Mouse (Mus musculus) left cerebral cortex, postnatal 14 days (tissue): ENCODE measurements around the gene Rasgrp4. TPM values are rescaled to one million over a fixed set of nuclear protein-coding genes. Genes with fewer than 3 reads are reported as not detected.
"Not testable (repeated sequence)": the region's sequence is repeated elsewhere in the genome, so short reads cannot be mapped to it uniquely, and the experiment has no call there.

Experiments
- DNase-seq, 2 experiments: peaks; one replicate each; pipeline ENCODE4 v3.0.0; 2021 to 2022; ENCODE audit warnings: low spot score in 2 of 2, mixed read lengths in 1 of 2
- intact Hi-C: fragments of 180-260 bp; cut with DNase I; formaldehyde crosslinking; loops from one replicate; pipeline ENCODE4 v1.15.1; 2025
- total RNA-seq, 2 experiments: library from RNA; stranded (reverse); gene quantifications; 2 replicates each; pipeline ENCODE4 v1.2.3; 2021

The Rasgrp4 gene
- total RNA-seq, 2 experiments from 2014 or later, result 1.8 to 2.2 TPM

DNA sequence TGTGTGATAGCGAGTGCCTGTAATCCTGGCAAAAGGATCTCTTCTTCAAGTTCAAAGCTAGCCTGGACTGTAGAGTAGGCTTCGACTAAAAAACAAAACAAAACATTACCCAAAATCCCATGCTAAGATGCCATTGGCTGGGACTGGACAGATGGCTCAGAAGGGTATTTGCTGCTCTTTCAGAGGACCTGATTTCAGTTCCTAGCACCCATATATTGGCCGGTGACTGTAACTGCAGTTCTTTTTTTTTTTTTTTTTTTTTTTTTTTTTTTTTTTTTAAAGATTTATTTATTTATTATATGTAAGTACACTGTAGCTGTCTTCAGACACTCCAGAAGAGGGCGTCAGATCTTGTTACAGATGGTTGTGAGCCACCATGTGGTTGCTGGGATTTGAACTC lies 4.6 kb downstream of the Rasgrp4 start:
- DNase-seq, result not testable (repeated sequence)

DNA sequence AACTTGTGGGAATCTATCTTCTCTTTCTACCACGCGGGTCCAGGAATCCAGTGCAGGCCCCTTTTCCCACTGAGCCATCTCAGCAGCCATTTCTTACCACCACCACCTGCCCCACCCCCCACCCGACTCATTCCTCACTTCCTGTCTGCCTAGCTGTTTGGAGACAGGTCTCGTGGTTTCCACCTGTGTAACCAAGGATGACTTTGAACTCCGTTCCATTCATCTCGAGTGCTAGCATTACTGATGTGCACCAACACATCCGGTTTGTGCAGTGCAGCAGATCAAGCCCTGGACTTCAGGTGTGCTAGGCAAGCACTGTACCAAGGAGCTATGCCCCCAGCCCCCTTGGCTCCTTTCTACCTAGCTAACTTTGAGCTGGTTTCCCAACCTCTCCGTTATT lies 6.8 kb downstream of the Rasgrp4 start:
- intact Hi-C loops, result no loop called here
- no peak for DNase-seq

More for the DNA sequence above, 4.6 kb downstream of the Rasgrp4 start:
- intact Hi-C loops, result not testable (repeated sequence)

DNA sequence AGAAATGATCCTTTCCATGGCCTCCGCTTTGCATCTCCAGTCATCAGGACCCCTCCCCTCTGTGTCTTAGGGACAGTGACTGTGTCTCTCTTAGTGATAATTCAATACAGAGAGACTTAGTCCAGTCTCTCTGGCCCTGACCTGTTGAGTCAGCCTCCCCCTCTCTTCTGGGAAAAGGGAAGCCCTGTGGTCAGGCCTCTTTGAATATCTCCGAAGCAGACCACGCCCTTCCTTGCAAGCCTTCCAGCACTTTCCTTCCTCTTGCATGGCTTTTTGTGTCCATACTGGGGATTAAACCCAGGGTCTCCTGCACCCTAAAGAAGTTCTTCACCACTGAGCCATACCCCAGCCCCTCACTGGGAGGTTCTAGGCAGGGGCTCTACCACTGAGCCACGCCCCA lies 9.4 kb downstream of the Rasgrp4 start:
- no peak for DNase-seq

DNA sequence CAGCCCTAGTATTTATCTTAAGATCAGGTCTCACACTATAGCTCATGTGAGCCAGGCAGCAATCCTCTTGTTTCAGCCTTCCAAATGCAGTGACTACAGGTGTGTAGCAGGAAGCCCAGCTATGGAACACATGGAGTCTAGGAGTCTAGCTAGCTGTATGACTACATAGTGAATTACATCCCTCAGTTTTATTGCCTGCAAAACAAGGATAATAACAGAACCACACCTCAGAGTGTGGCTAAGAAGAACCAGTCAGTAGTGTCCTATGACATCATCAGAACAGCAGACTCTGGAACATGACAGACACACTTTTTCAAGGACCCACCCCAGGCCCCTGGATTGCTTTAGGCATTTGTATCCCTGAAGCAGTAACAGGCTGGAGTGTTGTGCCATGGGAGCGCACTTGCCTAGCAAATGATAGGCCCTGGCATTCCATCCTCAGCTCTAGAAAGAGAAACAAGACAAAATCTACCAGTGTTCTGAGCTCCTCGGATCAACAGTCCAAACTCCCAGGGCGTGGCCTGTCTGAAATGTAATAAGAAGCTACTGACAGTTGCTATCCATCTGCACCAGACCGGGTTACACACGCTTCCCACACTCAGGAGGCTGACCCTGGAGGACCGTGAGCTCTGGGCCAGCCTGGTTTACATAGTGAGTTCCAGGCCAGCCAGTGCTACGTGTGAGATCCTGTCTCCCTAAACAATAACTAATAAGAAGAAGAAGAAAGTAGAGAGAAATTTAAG lies 12.1 kb downstream of the Rasgrp4 start:
- DNase-seq, result no peak
- intact Hi-C loops, result no loop called here

More for the DNA sequence above, 9.4 kb downstream of the Rasgrp4 start:
- intact Hi-C loops, result no loop called here

DNA sequence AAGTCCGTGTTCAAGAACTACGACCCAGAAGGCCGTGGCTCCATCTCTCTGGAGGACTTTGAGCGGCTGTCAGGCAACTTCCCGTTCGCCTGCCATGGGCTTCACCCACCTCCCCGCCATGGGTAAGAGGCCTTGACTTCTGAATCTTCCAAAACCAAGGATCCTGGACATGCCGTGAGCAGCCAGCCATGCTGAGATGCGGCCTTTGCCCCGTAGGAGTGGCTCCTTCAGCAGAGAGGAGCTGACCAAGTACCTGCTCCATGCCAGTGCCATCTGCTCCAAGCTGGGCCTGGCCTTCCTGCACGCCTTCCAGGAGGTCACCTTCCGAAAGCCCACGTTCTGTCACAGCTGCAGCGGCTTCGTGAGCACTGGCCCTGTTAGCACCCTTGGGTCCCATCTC lies 14.1 kb downstream of the Rasgrp4 start:
- intact Hi-C loops, result no loop called here

DNA sequence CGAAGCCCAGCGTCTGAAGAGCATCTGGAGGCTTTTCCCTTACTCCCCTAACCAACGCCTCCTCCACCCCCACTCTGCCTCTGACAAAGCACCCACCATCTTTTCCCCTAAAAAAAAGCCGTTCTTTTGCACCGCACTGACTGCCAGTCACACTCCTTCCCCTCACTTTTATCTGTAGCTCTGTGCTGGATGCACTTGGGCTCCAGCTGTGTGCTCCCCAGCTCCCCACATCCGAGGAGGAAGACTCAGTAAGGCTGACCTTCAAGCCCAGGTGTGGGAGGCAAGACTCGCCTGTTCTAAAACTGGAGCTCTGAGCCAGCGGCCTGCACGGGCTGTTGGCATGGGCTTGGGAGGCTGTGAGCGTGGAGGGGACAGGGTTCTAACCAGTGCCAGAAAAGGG lies 16.8 kb downstream of the Rasgrp4 start:
- intact Hi-C loops, result loop anchor here (10.0 kb wide), 1 partner anchor 97 kb away; no protein-coding TSS in a partner anchor
- no peak for DNase-seq

More for the DNA sequence above, 14.1 kb downstream of the Rasgrp4 start:
- no peak for DNase-seq

DNA sequence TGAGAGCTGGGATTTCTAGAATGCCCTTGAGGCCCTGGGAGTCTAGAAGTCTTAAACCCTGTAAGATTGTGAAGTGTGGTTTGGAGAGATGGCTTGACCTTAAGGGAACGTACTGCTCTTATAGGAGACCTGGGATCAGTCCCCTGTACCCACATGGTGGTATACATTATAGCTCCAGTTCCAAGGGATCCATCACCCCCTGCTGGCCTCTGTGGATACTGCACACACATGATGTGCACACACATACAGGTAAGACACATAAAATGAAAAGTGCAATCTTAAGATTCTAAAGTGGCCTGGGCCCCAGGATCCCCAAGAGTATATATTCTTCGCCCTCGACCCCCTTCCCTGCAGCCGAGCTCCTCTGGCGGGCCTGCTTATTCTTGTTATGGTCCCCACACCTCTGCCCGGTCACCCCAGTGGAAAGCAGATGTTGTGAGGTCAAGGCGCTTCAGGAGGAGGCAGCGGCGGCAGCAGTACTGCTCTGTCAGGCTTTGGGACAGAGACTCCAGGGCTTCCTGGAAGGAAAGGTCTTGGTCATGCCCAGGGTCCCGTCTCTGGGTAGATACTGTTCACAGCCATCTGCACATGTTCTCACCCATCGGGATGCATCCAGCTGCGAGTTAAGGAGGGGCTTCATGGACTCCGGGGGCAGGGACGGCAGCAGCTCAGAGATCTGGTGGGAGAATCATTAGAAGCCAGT lies 19.5 kb downstream of the Rasgrp4 start:
- intact Hi-C loops, result loop anchor here (10.0 kb wide), 1 partner anchor 99 kb away; no protein-coding TSS in a partner anchor
- DNase-seq, result no peak

DNA sequence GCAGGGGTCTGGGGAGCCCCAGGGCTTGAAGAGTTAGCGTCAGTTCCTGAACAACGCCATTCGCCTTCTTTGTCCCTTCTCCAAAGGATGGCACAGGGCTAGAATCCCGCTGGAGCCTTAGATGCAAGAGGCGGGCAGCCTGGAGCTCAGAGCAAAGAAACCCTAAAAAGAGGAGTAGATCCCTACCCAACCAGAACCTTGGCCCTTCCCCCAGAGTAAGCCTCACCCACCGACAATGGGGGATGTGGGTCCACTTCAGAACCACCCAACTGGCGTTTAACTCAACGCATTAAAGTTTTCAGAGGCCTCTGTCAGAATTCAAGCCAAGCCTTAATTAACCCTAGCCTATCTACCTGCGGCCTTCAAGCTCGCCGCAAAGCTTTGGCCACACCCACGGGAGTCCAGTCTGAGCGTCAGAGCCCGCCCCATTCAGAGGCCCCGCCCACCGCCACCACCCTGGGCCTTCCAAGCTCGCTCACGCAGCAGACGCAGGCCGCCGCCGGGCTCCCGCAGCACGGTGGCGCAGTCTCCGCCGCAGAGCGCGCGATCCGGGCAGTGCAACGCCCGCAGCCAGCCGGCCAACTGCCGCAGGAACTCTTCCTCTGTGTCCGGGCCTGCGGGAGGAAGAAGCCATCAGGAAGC lies 20.7 kb downstream of the Rasgrp4 start:
- intact Hi-C loops, result loop anchor here (10.0 kb wide), 1 partner anchor 101 kb away; no protein-coding TSS in a partner anchor
- DNase-seq, result peak; percentile 88 to 91

DNA sequence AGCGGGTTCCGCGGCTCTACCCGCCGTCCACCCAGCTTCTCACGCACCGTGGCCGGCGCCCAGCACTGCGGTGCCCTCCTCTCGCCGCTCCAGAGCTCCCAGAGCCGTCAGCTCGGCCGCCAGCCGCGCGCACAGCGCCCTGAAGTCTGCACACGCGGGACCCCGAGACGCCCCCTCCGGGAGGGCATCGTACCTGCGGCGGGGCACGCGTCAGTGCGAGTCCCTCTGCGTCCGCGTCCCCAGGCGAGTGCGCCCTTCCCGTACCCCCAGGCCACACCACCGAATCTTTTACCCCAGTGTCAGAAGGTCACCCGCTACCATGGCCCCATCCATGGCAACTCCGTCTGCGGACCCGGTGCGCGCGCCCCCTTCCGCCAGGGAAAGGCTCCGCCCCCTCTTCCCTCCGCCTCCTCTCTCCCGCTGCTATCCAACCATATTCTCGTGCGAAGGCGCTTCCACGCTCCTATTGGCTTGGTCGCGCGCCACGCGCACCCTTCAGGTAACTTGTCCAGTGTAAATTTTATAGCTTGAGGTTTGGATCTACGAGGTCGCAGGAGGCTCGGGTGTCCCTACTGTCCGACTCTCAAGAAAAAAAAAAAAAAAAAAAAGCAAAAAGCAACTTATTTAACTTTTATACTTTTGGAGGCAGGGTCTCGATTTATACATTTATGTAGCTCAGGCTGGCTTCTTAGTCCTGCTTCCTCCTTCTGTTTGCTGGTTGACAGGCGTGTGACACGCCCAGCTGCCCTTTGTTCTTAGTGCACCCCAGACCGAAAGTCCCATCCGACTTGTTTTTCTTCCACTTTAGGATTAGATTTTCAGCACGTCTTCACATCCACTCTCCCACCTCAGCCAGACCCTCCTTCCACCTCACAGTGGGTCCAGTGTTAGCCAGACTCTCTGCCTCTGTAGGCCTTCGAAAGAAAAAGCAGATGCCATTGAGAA lies 21.5 kb downstream of the Rasgrp4 start, which contains the start of gene Fam98c:
Gene Fam98c, minus strand, starts transcription at position 397 of the 945 bp plus-strand sequence.
- intact Hi-C loops, result loop anchor here (10.0 kb wide), 1 partner anchor 101 kb away; no protein-coding TSS in a partner anchor

DNA sequence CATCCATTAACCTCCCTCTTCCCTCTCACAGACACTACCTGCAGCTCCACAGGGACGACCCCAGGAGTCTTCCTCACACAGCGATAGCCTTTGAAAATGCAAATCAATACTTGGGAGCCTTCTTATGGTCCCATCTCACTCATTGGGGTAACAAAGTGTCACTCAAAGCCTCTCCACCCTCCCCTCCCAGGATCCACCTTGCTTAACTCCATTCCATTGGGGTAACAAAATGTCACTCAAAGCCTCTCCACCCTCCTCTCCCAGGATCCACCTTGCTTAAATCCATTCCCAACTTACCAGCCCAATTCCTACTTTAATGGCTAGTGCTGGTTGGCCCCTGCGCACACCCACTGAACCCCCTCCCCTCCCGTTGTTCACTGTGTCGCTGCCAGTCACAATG lies 23.6 kb downstream of the Rasgrp4 start:
- DNase-seq, result no peak
- intact Hi-C loops, result loop anchor here (10.0 kb wide), 1 partner anchor 103 kb away; no protein-coding TSS in a partner anchor

More for the DNA sequence above, 21.5 kb downstream of the Rasgrp4 start, which contains the start of gene Fam98c:
- DNase-seq, result peak; percentile 80 to 87

DNA sequence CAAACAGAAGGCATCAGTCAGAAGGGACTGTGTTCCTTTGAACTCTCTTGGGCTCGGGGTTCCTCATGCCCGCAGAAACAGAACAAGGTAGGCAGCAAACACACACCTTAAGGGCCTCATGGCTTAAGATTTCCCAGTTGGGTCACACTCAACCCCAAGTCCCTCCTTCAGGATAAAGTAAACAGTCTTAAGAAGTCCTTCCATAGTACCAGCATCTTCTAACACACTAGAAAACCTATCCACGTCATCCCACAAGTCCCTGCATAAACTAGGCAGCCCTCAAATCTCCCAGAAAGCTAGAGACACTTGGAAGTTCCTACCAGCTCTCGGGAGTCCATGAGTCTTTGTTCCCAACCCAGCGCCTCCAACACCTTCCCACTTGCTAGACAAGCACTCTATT lies 27.6 kb downstream of the Rasgrp4 start:
- intact Hi-C loops, result no loop called here
- no peak for DNase-seq

DNA sequence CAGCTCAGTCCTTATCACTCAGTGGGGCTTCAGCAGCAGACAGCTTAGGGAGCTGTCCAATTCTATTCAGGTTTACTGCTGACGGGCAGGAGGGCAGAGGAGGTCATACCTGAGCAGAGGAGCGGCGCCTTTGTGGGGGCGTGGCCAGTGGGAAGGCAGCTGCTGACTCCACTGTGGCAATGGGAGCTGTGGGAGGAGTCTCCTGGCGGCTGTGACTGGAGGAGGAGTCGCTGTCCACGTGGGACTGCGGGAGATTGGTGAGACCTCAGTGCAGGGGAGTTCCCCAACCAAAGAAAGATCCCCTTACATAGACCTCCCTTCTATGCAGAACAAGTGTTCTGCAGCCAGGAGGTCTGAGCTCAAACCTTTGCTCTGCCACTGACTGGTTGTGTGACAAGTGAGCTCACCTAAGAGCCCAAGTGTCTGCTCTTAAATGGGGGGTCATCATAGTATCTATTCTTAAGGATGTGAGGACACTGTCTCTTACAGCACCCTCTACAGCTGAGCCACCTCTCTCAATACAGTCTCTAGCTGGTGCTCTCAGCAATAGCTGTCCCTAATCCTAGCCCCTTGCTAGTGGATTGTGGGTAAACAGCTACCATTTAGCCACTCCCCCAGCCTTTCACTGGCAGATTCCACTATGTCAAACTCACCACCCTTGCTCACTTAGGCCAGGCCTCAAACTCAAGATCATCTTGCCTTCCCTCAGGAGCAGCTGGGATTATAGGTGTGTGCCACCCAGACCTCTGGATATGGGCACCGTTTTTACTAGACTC lies 28.3 kb downstream of the Rasgrp4 start:
- intact Hi-C loops, result no loop called here
- DNase-seq, result no peak

DNA sequence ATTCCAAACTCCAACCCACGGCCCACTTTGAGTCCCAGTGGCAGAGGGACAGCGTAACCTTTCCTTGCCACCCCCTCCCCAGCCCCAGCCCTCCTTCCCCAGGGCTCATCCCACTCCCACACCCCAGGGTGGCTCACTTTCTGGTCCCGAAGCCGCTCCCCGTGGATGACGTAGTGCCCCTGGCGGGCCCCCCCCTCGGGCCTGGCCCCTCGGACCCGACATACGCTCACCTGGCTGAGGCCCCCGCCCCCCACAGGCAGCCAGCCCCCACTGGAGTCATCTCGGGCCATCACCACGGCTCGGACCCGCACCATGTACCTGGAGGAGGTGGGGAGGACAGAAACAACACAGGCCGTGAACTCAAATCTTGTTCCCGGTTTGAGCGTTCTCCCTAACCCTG lies 33.0 kb downstream of the Rasgrp4 start:
- DNase-seq, result no peak
- intact Hi-C loops, result loop anchor here (5.0 kb wide), 1 partner anchor 70 kb away; the partner anchor contains the start of gene Yif1b

DNA sequence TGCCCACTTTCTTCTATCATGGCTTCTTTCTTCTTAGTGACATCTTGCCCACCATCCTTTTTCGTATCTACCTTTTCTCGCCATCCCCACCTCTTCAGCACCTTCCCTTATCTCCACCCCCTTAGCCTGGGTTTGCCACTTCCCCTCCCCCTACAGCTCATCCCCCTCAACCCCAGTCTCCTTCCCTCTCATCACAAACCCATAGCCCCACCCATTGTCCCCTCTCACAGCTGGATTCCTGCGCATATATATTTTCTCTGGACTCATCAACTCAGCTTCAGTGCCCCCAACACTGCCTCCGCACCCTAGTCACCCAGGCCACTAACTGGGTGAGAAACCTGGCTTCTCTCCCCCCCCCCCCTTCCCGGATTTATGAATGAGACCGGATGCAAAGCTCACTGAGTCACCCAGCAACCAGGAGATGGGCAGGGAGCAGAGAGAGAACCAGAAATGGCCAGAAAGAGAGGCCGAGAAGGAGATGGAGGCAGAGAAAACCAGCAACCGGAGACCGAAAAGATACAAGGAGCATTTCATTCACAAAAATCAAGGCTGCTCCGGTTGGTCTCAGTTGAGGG lies 33.6 kb downstream of the Rasgrp4 start:
- intact Hi-C loops, result loop anchor here (5.0 kb wide), 1 partner anchor 69 kb away; the partner anchor contains the start of gene Yif1b
- DNase-seq, result no peak

DNA sequence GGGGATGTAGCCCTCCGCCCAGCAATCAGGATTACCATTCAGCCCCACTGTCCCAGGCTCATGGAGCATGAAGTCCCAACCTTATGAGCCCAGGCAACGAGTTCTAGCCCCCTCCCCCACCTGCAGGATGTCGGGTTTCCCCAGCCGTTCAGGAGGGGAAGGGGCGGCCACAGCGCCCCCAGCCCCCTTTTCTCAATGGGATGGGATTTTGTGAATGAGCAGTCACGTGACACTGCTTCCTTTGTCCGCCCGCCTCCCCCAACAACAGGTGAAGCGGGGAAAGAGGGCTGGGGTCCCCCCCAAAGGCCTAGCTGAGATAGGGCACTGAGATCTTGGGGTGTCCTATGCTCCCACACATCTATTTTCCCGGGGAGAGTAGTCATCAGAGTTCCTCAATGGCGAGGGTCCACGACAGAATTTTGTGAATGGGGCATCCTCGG lies 34.2 kb downstream of the Rasgrp4 start:
- intact Hi-C loops, result loop anchor here (5.0 kb wide), 1 partner anchor 68 kb away; the partner anchor contains the start of gene Yif1b
- DNase-seq, result no peak

DNA sequence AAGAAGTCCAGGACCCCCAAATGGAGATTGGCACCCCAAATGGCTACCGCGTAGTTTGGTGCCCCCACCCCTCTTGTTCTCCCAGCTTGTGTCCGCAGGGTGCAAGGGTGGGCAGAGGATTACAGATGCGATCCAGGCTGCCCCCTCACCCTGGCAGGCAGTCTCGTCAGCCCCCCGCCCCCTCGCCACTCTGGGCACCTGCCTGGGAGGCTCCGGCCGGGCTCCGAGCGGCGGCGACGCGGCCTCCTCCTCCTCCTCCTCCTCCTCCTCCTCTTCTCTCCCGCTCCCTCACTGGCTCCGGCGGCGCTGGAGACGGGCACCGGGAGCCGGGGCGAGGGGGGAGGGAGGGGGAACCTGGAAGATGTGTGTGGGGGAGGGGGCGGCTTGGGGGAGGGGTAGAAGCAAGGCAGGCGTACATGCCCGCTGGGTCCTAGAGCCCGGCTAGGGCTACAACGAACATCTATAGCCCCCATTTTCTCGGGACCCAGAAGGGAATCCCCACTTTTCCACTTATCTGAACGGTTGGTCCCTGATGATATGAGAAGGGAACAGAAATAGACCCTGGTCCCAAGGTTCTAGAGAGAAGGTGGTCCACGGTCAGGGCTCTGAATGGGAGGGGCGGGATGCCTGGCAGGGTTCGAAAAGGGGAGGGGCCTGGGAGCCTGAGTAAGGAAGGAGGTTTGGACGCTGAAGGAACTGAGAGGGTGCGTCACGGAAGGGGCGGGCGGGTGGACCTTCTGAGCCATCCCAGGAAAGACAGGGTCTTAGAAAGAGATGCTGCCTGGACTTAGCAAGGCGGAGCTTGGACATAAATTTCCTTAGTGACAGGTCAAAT lies 34.8 kb downstream of the Rasgrp4 start:
- intact Hi-C loops, result loop anchor here (5.0 to 10.0 kb wide), 3 partner anchors 68 to 195 kb away; partner anchors contain the start of genes Dpf1 and Yif1b
- DNase-seq, result peak; percentile 80 to 81
